Mouse (Mus musculus): Measurements from ENCODE around the gene H2afz.
"Not testable (repeated sequence)": the region's sequence is repeated elsewhere in the genome, so short reads cannot be mapped to it uniquely, and the experiment has no call there.

H2afz gene

GRCm38 (mm10) chr3:137863330-137864123 is 760 bp upstream of the H2afz start:
- no peak for DNase-seq (ENCODE audit: low spot score)

GRCm38 (mm10) chr3:137864988-137865982 is 998 bp downstream of the H2afz start:
- DNase-seq (ENCODE audit: low spot score) = peak; percentile 78

- DNase-seq (ENCODE audit: low spot score) = no peak
Observed at GRCm38 (mm10) chr3:137867133-137867436, 2.8 kb downstream of the H2afz start.

- peak; percentile 41 for DNase-seq (ENCODE audit: low spot score)
Observed at GRCm38 (mm10) chr3:137867437-137868093, 3.3 kb downstream of the H2afz start, which contains the start of gene Dnajb14. Dnajb14 (plus strand) TSS chr3:137867675.

- DNase-seq (ENCODE audit: low spot score) = peak; percentile 21
Observed at GRCm38 (mm10) chr3:137868094-137868913, 4.0 kb downstream of the H2afz start.

GRCm38 (mm10) chr3:137869395-137869794 is 5.1 kb downstream of the H2afz start:
- DNase-seq (ENCODE audit: low spot score) = no peak

- DNase-seq (ENCODE audit: low spot score) = no peak
Observed at GRCm38 (mm10) chr3:137879313-137879712, 15.0 kb downstream of the H2afz start.

GRCm38 (mm10) chr3:137880109-137880748 is 15.9 kb downstream of the H2afz start:
- DNase-seq (ENCODE audit: low spot score) = no peak

- no peak for DNase-seq (ENCODE audit: low spot score)
Observed at GRCm38 (mm10) chr3:137881093-137881492, 16.8 kb downstream of the H2afz start.

GRCm38 (mm10) chr3:137887961-137888360 is 23.7 kb downstream of the H2afz start:
- DNase-seq (ENCODE audit: low spot score) = no peak

- no peak for DNase-seq (ENCODE audit: low spot score)
Observed at GRCm38 (mm10) chr3:137891089-137891488, 26.8 kb downstream of the H2afz start.

GRCm38 (mm10) chr3:137892118-137892517 is 27.8 kb downstream of the H2afz start:
- DNase-seq (ENCODE audit: low spot score) = no peak

GRCm38 (mm10) chr3:137893789-137894188 is 29.5 kb downstream of the H2afz start:
- no peak for DNase-seq (ENCODE audit: low spot score)

GRCm38 (mm10) chr3:137895196-137895595 is 30.9 kb downstream of the H2afz start:
- no peak for DNase-seq (ENCODE audit: low spot score)

GRCm38 (mm10) chr3:137896386-137896785 is 32.1 kb downstream of the H2afz start:
- DNase-seq (ENCODE audit: low spot score) = no peak

- no peak for DNase-seq (ENCODE audit: low spot score)
Observed at GRCm38 (mm10) chr3:137896867-137897266, 32.6 kb downstream of the H2afz start.

- no peak for DNase-seq (ENCODE audit: low spot score)
Observed at GRCm38 (mm10) chr3:137897685-137898084, 33.4 kb downstream of the H2afz start.

GRCm38 (mm10) chr3:137900149-137900548 is 35.9 kb downstream of the H2afz start:
- no peak for DNase-seq (ENCODE audit: low spot score)

GRCm38 (mm10) chr3:137913093-137913492 is 48.8 kb downstream of the H2afz start:
- no peak for DNase-seq (ENCODE audit: low spot score)

GRCm38 (mm10) chr3:137914567-137914966 is 50.3 kb downstream of the H2afz start:
- DNase-seq (ENCODE audit: low spot score) = not testable (repeated sequence)
